Mouse (Mus musculus): ENCODE results near the gene Cyp19a1. TPM values are rescaled to one million over a fixed set of nuclear protein-coding genes. Genes with fewer than 3 reads are reported as not detected.

Gene Cyp19a1
- polyA plus RNA-seq, 1 experiment from 2014 or later: not detected

- H3K4me3 ChIP-seq (ENCODE audit: low read depth, low read length): no peak overlapping the region
- no peaks in the 10 kb centered on the region for H3K4me1 ChIP-seq (ENCODE audit: insufficient read depth)
- H3K9me3 ChIP-seq (ENCODE audit: low read length): no peaks in the 10 kb centered on the region
- H3K27me3 ChIP-seq (ENCODE audit: insufficient read depth, low read length): no peaks in the 10 kb centered on the region
- DNase-seq (no peak), ATAC-seq (no peak)
- TF ChIP-seq EP300 (IDR thresholded peaks at IDR 0.05; ENCODE audit: low read depth) (no peak), CTCF (IDR thresholded peaks at IDR 0.05; ENCODE audit: low read depth) (peak; percentile 59)
- no peak overlapping the region for H3K9ac ChIP-seq (replicated peaks)
- H3K4me2 ChIP-seq (ENCODE audit: low read depth, low read length): no peak overlapping the region
- no peaks in the 10 kb centered on the region for H3K36me3 ChIP-seq (replicated peaks; ENCODE audit: insufficient read depth, low read length)
- WGBS (ENCODE audit: insufficient replicate concordance): 58% methylated on average over 5 of the region's 5 CpGs
- no peak overlapping the region for H3K27ac ChIP-seq (ENCODE audit: low read depth)
Observed at GRCm38 (mm10) chr9:54163117-54163516, 104.8 kb downstream of the Cyp19a1 start.

- no peak for DNase-seq
- Histone ChIP-seq H3K4me2 (ENCODE audit: low read depth, low read length) (no peak overlapping the region), H3K27me3 (ENCODE audit: insufficient read depth, low read length) (no peaks in the 10 kb centered on the region), H3K9ac (replicated peaks) (no peak overlapping the region), H3K4me3 (ENCODE audit: low read depth, low read length) (no peak overlapping the region), H3K9me3 (ENCODE audit: low read length) (no peaks in the 10 kb centered on the region), H3K4me1 (ENCODE audit: insufficient read depth) (no peaks in the 10 kb centered on the region), H3K27ac (ENCODE audit: low read depth) (no peak overlapping the region), H3K36me3 (replicated peaks; ENCODE audit: insufficient read depth, low read length) (no peaks in the 10 kb centered on the region)
- no peak for ATAC-seq
- TF ChIP-seq CTCF (IDR thresholded peaks at IDR 0.05; ENCODE audit: low read depth) (no peak), EP300 (IDR thresholded peaks at IDR 0.05; ENCODE audit: low read depth) (no peak)
- 60% methylated on average over 5 of the region's 5 CpGs for WGBS (ENCODE audit: insufficient replicate concordance)
Observed at GRCm38 (mm10) chr9:54153679-54154078, 114.2 kb downstream of the Cyp19a1 start.

- Histone ChIP-seq H3K9me3 (ENCODE audit: low read length) (no peaks in the 10 kb centered on the region; the same call in 1 of the 2 replicates), H3K4me1 (ENCODE audit: insufficient read depth) (peaks cover 3% of the 10 kb centered on the region; the same call in 1 of the 2 replicates), H3K9ac (replicated peaks) (no peak overlapping the region), H3K4me2 (ENCODE audit: low read depth, low read length) (no peak overlapping the region), H3K27ac (ENCODE audit: low read depth) (no peak overlapping the region), H3K4me3 (ENCODE audit: low read depth, low read length) (no peak overlapping the region), H3K36me3 (replicated peaks; ENCODE audit: insufficient read depth, low read length) (no peaks in the 10 kb centered on the region), H3K27me3 (ENCODE audit: insufficient read depth, low read length) (no peaks in the 10 kb centered on the region)
- ATAC-seq (peak; percentile 29; the same call in 1 of the 2 replicates), DNase-seq (no peak)
- TF ChIP-seq CTCF (IDR thresholded peaks at IDR 0.05; ENCODE audit: low read depth) (no peak), EP300 (IDR thresholded peaks at IDR 0.05; ENCODE audit: low read depth) (no peak)
- WGBS (ENCODE audit: insufficient replicate concordance): 45% methylated on average over 1 of the region's 1 CpGs
Observed at GRCm38 (mm10) chr9:54139191-54139590, 128.7 kb downstream of the Cyp19a1 start.

Other genes with a start within 250 kb of the Cyp19a1 start
- 0.09 TPM in 2 replicates for gene Tnfaip8l3, start 199.7 kb downstream of the Cyp19a1 start, polyA plus RNA-seq (2015; fragmentation: Nextera tagmentation; extraction: Ambion mirVana)
- not detected in 2 replicates for gene Gldn, start 18.4 kb upstream of the Cyp19a1 start, polyA plus RNA-seq (2015; fragmentation: Nextera tagmentation; extraction: Ambion mirVana)
- 3.3 and 3.8 TPM in 2 replicates for gene Dmxl2, start 233.5 kb upstream of the Cyp19a1 start, polyA plus RNA-seq (2015; fragmentation: Nextera tagmentation; extraction: Ambion mirVana)